Mouse (Mus musculus) heart, postnatal 0 days (tissue): Measurements from ENCODE around the gene 2310002L09Rik. TPM values are rescaled to one million over a fixed set of nuclear protein-coding genes. Genes with fewer than 3 reads are reported as not detected.
"Not testable (repeated sequence)": the region's sequence is repeated elsewhere in the genome, so short reads cannot be mapped to it uniquely, and the experiment has no call there.

ENCODE experiments used
- ATAC-seq: fragments of 200-750 bp; cut with Nextera tagmentation; 2 replicates; pipeline ENCODE4 v1.8.0; 2017; ENCODE audit warnings: low read depth, moderate number of reproducible peaks, moderate library complexity; ENCODE audit not compliant: insufficient read depth
- DNase-seq: peaks from one replicate; pipeline ENCODE4 v3.0.0-alpha.2; 2016; ENCODE audit warnings: low spot score
- H3K27ac ChIP-seq: fragments of 300-500 bp; sonication (generic); 2 replicates; pipeline ENCODE4 v1.5.1; 2014; ENCODE audit warnings: low read depth, mild to moderate bottlenecking
- H3K27me3 ChIP-seq: fragments of 300-500 bp; sonication (generic); 2 replicates; pipeline ENCODE4 v1.6.1; 2014; ENCODE audit warnings: low read length, mixed read lengths; ENCODE audit not compliant: control insufficient read depth, insufficient read depth
- H3K36me3 ChIP-seq: fragments of 300-500 bp; sonication (generic); replicated peaks from 2 replicates; pipeline ENCODE4 v1.6.1; 2014; ENCODE audit warnings: low read length, mixed read lengths; ENCODE audit not compliant: control insufficient read depth, insufficient read depth
- H3K4me1 ChIP-seq: fragments of 300-500 bp; sonication (generic); 2 replicates; pipeline ENCODE4 v1.6.1; 2014; ENCODE audit warnings: antibody characterized with exemption; ENCODE audit not compliant: control insufficient read depth, insufficient read depth
- H3K4me2 ChIP-seq: fragments of 300-500 bp; sonication (generic); 2 replicates; pipeline ENCODE4 v1.6.1; 2014; ENCODE audit warnings: low read depth, mild to moderate bottlenecking, low read length, moderate library complexity
- H3K4me3 ChIP-seq: fragments of 300-500 bp; sonication (generic); 2 replicates; pipeline ENCODE4 v1.5.1; 2014; ENCODE audit warnings: low read depth, low read length
- H3K9ac ChIP-seq: fragments of 300-500 bp; sonication (generic); replicated peaks from 2 replicates; pipeline ENCODE4 v1.6.1; 2014; ENCODE audit warnings: low read depth, low read length, mixed read lengths
- H3K9me3 ChIP-seq: fragments of 300-500 bp; sonication (generic); replicated peaks from 2 replicates; pipeline ENCODE4 v1.6.1; 2016; ENCODE audit warnings: low read length; ENCODE audit not compliant: control insufficient read depth
- CTCF ChIP-seq: IDR thresholded peaks from 2 replicates; pipeline ENCODE4 v1.5.1; 2016; ENCODE audit warnings: antibody characterized with exemption, control low read depth, low read depth
- EP300 ChIP-seq: IDR thresholded peaks from 2 replicates; pipeline ENCODE4 v1.6.1; 2016; ENCODE audit warnings: antibody characterized with exemption, low read depth
- WGBS: fragments of 180-500 bp; shearing (Covaris S2); extraction: QIAGEN DNeasy Blood & Tissue Kit; methylation state at CpG from one replicate; pipeline ENCODE4 v1.1.7; 2014; 5-methylcytosine and 5-hydroxymethylcytosine counted together
- polyA plus RNA-seq: library from polyadenylated mRNA; unstranded; fragments of >200 nt; fragmentation: Nextera tagmentation; extraction: Ambion mirVana; gene quantifications from 2 replicates; pipeline ENCODE4 v1.2.1, GENCODE M21; 2015
- total RNA-seq: library from RNA; depleted of rRNA; stranded (reverse); fragments of >200 nt; gene quantifications from 2 replicates; pipeline ENCODE4 v1.2.3, GENCODE M21; 2014; ENCODE audit warnings: low replicate concordance; rRNA removed

Gene 2310002L09Rik
- total RNA-seq (3.3 and 5.0 TPM in 2 replicates), polyA plus RNA-seq (2.7 TPM in 2 replicates)

- H3K9me3 ChIP-seq, result no peaks in the 10 kb centered on the region
- no peak within 1 kb of the TSS for H3K9ac ChIP-seq
- 60% methylated on average over 8 of the region's 8 CpGs for WGBS
- TF ChIP-seq CTCF, result no peak
- TF ChIP-seq EP300, result no peak
- no peaks in the 10 kb centered on the region for H3K4me1 ChIP-seq
- H3K4me3 ChIP-seq, result no peak within 1 kb of the TSS
- H3K4me2 ChIP-seq, result no peak within 1 kb of the TSS
- peak; percentile 18 for DNase-seq
- no peaks in the 10 kb centered on the region for H3K36me3 ChIP-seq
- no peaks in the 10 kb centered on the region for H3K27me3 ChIP-seq
- ATAC-seq, result no peak
- H3K27ac ChIP-seq, result no peak within 1 kb of the TSS; the same call in 1 of the 2 replicates
Measured at GRCm38 (mm10) chr4:73950375-73950896, at the start of gene 2310002L09Rik. Gene 2310002L09Rik (minus strand): TSS chr4:73950846.

- Histone ChIP-seq H3K36me3 (no peaks in the 10 kb centered on the region), H3K4me1 (no peaks in the 10 kb centered on the region), H3K27me3 (no peaks in the 10 kb centered on the region), H3K9ac (no peak overlapping the region), H3K4me3 (no peak overlapping the region), H3K9me3 (no peaks in the 10 kb centered on the region), H3K27ac (no peak overlapping the region), H3K4me2 (no peak overlapping the region)
- no peak for ATAC-seq
- no peak for TF ChIP-seq CTCF
- DNase-seq, result no peak
- WGBS, result 63% methylated on average over 3 of the region's 3 CpGs
Measured at GRCm38 (mm10) chr4:73980454-73980853, 29.8 kb upstream of the 2310002L09Rik start.

- not testable (repeated sequence) for DNase-seq, H3K4me2 ChIP-seq, H3K9ac ChIP-seq, H3K9me3 ChIP-seq, ATAC-seq, H3K27me3 ChIP-seq, H3K4me1 ChIP-seq, H3K36me3 ChIP-seq, H3K27ac ChIP-seq, H3K4me3 ChIP-seq
- 76% methylated on average over 6 of the region's 6 CpGs for WGBS
Measured at GRCm38 (mm10) chr4:73920660-73921059, 30.0 kb downstream of the 2310002L09Rik start, which contains the start of gene Gm11756. Gene Gm11756 (minus strand): TSS chr4:73920760.

- not testable (repeated sequence) for H3K4me1 ChIP-seq, H3K36me3 ChIP-seq, H3K4me2 ChIP-seq, H3K27ac ChIP-seq, H3K27me3 ChIP-seq, H3K9ac ChIP-seq, DNase-seq, H3K9me3 ChIP-seq, ATAC-seq, H3K4me3 ChIP-seq
- no CpG with 5 or more reads among the region's 4 CpGs for WGBS
Measured at GRCm38 (mm10) chr4:73905853-73906252, 44.8 kb downstream of the 2310002L09Rik start, which contains the start of gene Gm13871. Gene Gm13871 (minus strand): TSS chr4:73905953.

GRCm38 (mm10) chr4:73891012-73891411 lies 59.6 kb downstream of the 2310002L09Rik start, which contains the start of gene Gm11757:
Gene Gm11757 (minus strand): TSS chr4:73891112.
- H3K4me2 ChIP-seq, H3K4me1 ChIP-seq, H3K4me3 ChIP-seq, H3K9me3 ChIP-seq, H3K27me3 ChIP-seq, ATAC-seq, H3K36me3 ChIP-seq, DNase-seq, H3K27ac ChIP-seq, H3K9ac ChIP-seq: not testable (repeated sequence)
- no CpG with 5 or more reads among the region's 4 CpGs for WGBS

Other genes starting within 250 kb of the 2310002L09Rik start
- gene Rasef, start 159.9 kb downstream of the 2310002L09Rik start, total RNA-seq, result 0.19 and 2.1 TPM in 2 replicates
- 0.14 and 0.22 TPM in 2 replicates for gene Rasef, start 159.9 kb downstream of the 2310002L09Rik start, polyA plus RNA-seq
- not detected in 2 replicates for gene Gm11758, start 74.6 kb downstream of the 2310002L09Rik start, total RNA-seq
- not detected in 2 replicates for gene Gm11758, start 74.6 kb downstream of the 2310002L09Rik start, polyA plus RNA-seq
- gene Gm11757, start 59.7 kb downstream of the 2310002L09Rik start, total RNA-seq, result not detected in 2 replicates
- gene Gm11757, start 59.7 kb downstream of the 2310002L09Rik start, polyA plus RNA-seq, result not detected in 2 replicates
- gene Gm13871, start 44.9 kb downstream of the 2310002L09Rik start, total RNA-seq, result not detected in 2 replicates
- gene Gm13871, start 44.9 kb downstream of the 2310002L09Rik start, polyA plus RNA-seq, result not detected in 2 replicates
- not detected in 2 replicates for gene Gm11756, start 30.1 kb downstream of the 2310002L09Rik start, total RNA-seq
- 0.18 TPM in 1 of 2 replicates, not detected in the other for gene Gm11756, start 30.1 kb downstream of the 2310002L09Rik start, polyA plus RNA-seq
- gene Frmd3, start 62.6 kb upstream of the 2310002L09Rik start, total RNA-seq, result 0.04 TPM in 1 of 2 replicates, not detected in the other
- 0.12 and 0.16 TPM in 2 replicates for gene Frmd3, start 62.6 kb upstream of the 2310002L09Rik start, polyA plus RNA-seq